Mouse (Mus musculus) c-Kit-positive CD71-positive TER-119-negative erythroid progenitor cells, embryonic 14.5 days (primary cell): ENCODE results near the gene Bmp10.

Experiments
- DNase-seq: peaks from one replicate; pipeline ENCODE4 v3.0.0-alpha.2; 2013; ENCODE audit warnings: low read depth

Gene Bmp10

GRCm38 (mm10) chr6:87428487-87429044, at the start of gene Bmp10:
Bmp10 (plus strand) TSS chr6:87428994.
- DNase-seq, result no peak

GRCm38 (mm10) chr6:87383926-87384691, 44.7 kb upstream of the Bmp10 start:
- DNase-seq, result no peak

GRCm38 (mm10) chr6:87384761-87385160, 44.0 kb upstream of the Bmp10 start:
- no peak for DNase-seq

- DNase-seq, result peak; percentile 52
These were observed 42.6 kb upstream of the Bmp10 start for GRCm38 (mm10) chr6:87386203-87386602.

GRCm38 (mm10) chr6:87386681-87387080, 42.1 kb upstream of the Bmp10 start:
- DNase-seq, result no peak

- no peak for DNase-seq
These were observed 39.9 kb upstream of the Bmp10 start, which contains the start of gene Gkn3 for GRCm38 (mm10) chr6:87388877-87389276. Gkn3 (minus strand) TSS chr6:87388935.

GRCm38 (mm10) chr6:87389455-87389989, 39.3 kb upstream of the Bmp10 start:
- no peak for DNase-seq

GRCm38 (mm10) chr6:87393466-87394205, 35.2 kb upstream of the Bmp10 start:
- DNase-seq, result no peak

GRCm38 (mm10) chr6:87394783-87395182, 34.0 kb upstream of the Bmp10 start:
- DNase-seq, result no peak

GRCm38 (mm10) chr6:87399137-87399536, 29.7 kb upstream of the Bmp10 start:
- DNase-seq, result peak; percentile 51

- DNase-seq, result no peak
These were observed 28.8 kb upstream of the Bmp10 start for GRCm38 (mm10) chr6:87399886-87400566.

- no peak for DNase-seq
These were observed 27.3 kb upstream of the Bmp10 start for GRCm38 (mm10) chr6:87401456-87401855.

GRCm38 (mm10) chr6:87412011-87412410, 16.8 kb upstream of the Bmp10 start:
- DNase-seq, result no peak

- no peak for DNase-seq
These were observed 6.5 kb upstream of the Bmp10 start for GRCm38 (mm10) chr6:87422304-87422703.

GRCm38 (mm10) chr6:87424037-87424816, 4.6 kb upstream of the Bmp10 start:
- no peak for DNase-seq

- no peak for DNase-seq
These were observed 1.8 kb upstream of the Bmp10 start for GRCm38 (mm10) chr6:87426954-87427353.

- no peak for DNase-seq
These were observed 1.2 kb upstream of the Bmp10 start for GRCm38 (mm10) chr6:87427616-87428015.

GRCm38 (mm10) chr6:87435791-87436190, 7.0 kb downstream of the Bmp10 start:
- no peak for DNase-seq

- DNase-seq, result no peak
These were observed 8.0 kb downstream of the Bmp10 start for GRCm38 (mm10) chr6:87436745-87437144.

GRCm38 (mm10) chr6:87443253-87443652, 14.5 kb downstream of the Bmp10 start:
- no peak for DNase-seq

- DNase-seq, result no peak
These were observed 16.4 kb downstream of the Bmp10 start for GRCm38 (mm10) chr6:87445222-87445621.
